Mouse (Mus musculus) hindbrain, embryonic 10.5 days (tissue): Measurements from ENCODE around the gene Ghrl. TPM values are rescaled to one million over a fixed set of nuclear protein-coding genes. Genes with fewer than 3 reads are reported as not detected.
"Not testable (repeated sequence)": the region's sequence is repeated elsewhere in the genome, so short reads cannot be mapped to it uniquely, and the experiment has no call there.

Source experiments
- DNase-seq: peaks from one replicate; pipeline ENCODE4 v3.0.0-alpha.2; 2017; ENCODE audit warnings: low spot score
- H3K27ac ChIP-seq: fragments of 300-500 bp; sonication (generic); 2 replicates; pipeline ENCODE4 v1.5.1; 2016; ENCODE audit warnings: mild to moderate bottlenecking, moderate library complexity
- H3K27me3 ChIP-seq: fragments of 300-500 bp; sonication (generic); 2 replicates; pipeline ENCODE4 v1.6.1; 2016; ENCODE audit warnings: mild to moderate bottlenecking; ENCODE audit not compliant: poor library complexity, insufficient read depth, severe bottlenecking
- H3K36me3 ChIP-seq: fragments of 300-500 bp; sonication (generic); 2 replicates; pipeline ENCODE4 v1.6.1; 2016; ENCODE audit warnings: mild to moderate bottlenecking, moderate library complexity
- H3K4me1 ChIP-seq: fragments of 300-500 bp; sonication (generic); replicated peaks from 2 replicates; pipeline ENCODE4 v1.6.1; 2016; ENCODE audit warnings: mild to moderate bottlenecking
- H3K4me3 ChIP-seq: fragments of 300-500 bp; sonication (generic); 2 replicates; pipeline ENCODE4 v1.5.1; 2016; ENCODE audit warnings: mild to moderate bottlenecking, moderate library complexity
- H3K9me3 ChIP-seq: fragments of 300-500 bp; sonication (generic); 2 replicates; pipeline ENCODE4 v1.6.1; 2016; ENCODE audit warnings: mild to moderate bottlenecking, moderate library complexity
- WGBS: fragments of 180-500 bp; shearing (Covaris S2); methylation state at CpG from one replicate; pipeline ENCODE4 v1.1.7; 2016; 5-methylcytosine and 5-hydroxymethylcytosine counted together
- polyA plus RNA-seq: library from polyadenylated mRNA; unstranded; fragments of >200 nt; fragmentation: Nextera tagmentation; extraction: Ambion mirVana; gene quantifications from 2 replicates; pipeline ENCODE4 v1.2.1, GENCODE M21; 2016

Ghrl gene
- polyA plus RNA-seq, 1 experiment from 2014 or later: 0.98 TPM

DNA sequence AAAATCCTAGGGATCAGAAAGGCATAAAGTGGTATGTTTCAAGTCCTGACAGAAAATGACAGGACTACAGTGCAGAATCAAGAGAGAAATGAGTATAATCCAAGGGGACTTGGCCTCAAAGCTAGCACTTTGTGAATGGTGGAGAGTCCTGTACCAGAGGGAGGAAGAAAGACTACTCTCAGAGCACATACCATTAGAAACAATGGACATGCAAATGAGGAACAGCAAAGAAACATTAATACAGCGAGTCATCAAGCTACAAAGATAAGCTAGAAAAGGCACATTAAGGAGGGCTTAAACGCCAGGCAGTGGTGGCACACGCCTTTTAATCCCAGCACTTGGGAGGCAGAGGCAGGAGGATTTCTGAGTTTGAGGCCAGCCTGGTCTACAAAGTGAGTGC, 11.6 kb upstream of the Ghrl start:
- H3K9me3 ChIP-seq: no peaks in the 10 kb centered on the region
- DNase-seq: no peak
- no peak overlapping the region for H3K4me3 ChIP-seq
- H3K4me1 ChIP-seq: no peaks in the 10 kb centered on the region
- H3K27ac ChIP-seq: no peak overlapping the region
- no peaks in the 10 kb centered on the region for H3K27me3 ChIP-seq
- 97% methylated on average over 3 of the region's 3 CpGs for WGBS
- peaks cover 100% of the 10 kb centered on the region for H3K36me3 ChIP-seq

DNA sequence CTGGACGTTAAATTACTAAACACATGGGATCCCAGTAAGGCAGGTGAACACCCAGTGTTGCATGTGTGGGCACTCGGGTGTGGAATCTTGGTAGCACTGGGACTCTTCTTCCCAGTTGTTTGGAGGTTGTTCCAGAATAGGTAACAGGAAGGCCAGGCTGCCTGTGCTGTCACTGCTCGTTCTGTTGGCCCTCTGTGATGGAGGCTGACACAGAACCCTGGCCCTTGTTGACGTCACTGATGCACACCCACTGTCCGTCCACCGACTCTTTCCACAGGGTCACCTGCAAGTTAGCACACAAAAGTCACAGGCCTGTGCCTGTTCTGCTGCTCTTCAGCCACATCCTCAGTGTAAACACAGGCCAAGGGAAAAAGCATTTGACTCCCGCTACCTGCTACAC, 8.5 kb upstream of the Ghrl start:
- 91% methylated on average over 7 of the region's 7 CpGs for WGBS
- no peak for DNase-seq
- peaks cover 91% of the 10 kb centered on the region for H3K36me3 ChIP-seq

DNA sequence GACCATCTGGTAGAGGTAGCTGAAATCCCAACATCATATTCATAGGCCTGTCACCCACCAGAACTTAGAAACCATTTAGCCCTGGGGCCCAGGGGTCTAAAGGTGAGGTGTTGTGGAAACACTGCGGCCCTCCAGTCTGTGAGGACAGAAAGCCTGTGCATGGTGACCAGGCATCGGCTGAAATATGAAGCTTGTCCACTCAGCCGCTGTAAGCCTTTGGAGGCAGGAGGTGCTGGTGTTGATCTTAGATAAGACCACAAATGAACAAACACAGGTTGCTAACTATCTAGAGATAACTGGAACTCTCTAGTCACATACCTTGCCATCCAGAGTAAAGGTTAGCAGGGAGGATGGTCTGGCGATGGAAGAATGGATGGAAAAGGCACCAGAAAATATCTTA, 1.4 kb upstream of the Ghrl start:
- no peaks in the 10 kb centered on the region for H3K27me3 ChIP-seq
- DNase-seq: no peak
- no peak overlapping the region for H3K27ac ChIP-seq
- H3K4me3 ChIP-seq: no peak overlapping the region
- no peaks in the 10 kb centered on the region for H3K9me3 ChIP-seq
- 91% methylated on average over 4 of the region's 4 CpGs for WGBS
- peaks cover 82% of the 10 kb centered on the region for H3K36me3 ChIP-seq
- no peaks in the 10 kb centered on the region for H3K4me1 ChIP-seq

More for the DNA sequence above, 8.5 kb upstream of the Ghrl start:
- Histone ChIP-seq H3K4me3 (no peak overlapping the region), H3K27me3 (no peaks in the 10 kb centered on the region), H3K9me3 (no peaks in the 10 kb centered on the region), H3K27ac (no peak overlapping the region), H3K4me1 (no peaks in the 10 kb centered on the region)

DNA sequence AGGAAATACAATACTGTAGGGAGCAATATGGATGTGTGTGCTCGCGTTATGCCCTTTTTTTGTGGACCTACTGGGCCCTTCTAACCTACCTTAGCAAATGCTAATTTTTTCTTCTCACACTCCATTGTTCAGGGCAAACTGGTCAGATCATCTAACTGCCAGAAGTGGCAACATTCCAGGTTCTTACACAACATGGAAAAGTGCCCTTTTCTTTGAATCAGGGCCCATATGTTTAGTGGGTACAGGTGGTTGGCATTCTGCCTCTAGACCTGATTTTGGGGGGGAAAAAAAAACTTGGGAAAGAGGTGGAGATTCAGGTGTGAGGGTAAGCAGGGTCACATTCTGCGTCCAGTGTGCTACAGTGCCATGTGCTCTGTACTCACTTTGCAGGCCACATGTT, 2.1 kb downstream of the Ghrl start:
- 91% methylated on average over 3 of the region's 3 CpGs for WGBS
- Histone ChIP-seq H3K4me1 (no peaks in the 10 kb centered on the region), H3K27me3 (no peaks in the 10 kb centered on the region), H3K36me3 (peaks cover 96% of the 10 kb centered on the region), H3K4me3 (no peak overlapping the region), H3K27ac (no peak overlapping the region), H3K9me3 (no peaks in the 10 kb centered on the region)
- DNase-seq: no peak

DNA sequence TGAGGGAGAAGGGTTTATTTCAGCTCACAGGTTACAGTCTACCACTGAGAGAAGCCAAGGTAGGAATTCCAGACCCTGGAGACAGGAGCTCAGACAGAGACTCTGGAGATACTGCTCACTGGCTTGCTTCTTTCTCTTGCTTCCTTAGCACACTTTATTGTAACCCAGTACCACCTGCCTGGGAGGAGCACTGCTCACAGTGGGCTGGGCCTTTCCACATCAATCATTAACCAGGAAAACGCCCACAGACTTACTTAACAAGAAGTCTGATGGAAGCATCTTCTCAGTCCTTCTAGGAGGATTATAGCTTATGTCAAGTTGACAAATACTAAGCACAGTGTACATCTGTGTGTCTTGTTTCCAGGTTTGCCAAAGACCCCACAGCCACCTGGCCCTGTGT, 4.9 kb downstream of the Ghrl start:
- Histone ChIP-seq H3K4me3 (no peak overlapping the region), H3K27ac (no peak overlapping the region), H3K4me1 (no peaks in the 10 kb centered on the region), H3K27me3 (no peaks in the 10 kb centered on the region), H3K9me3 (no peaks in the 10 kb centered on the region), H3K36me3 (peaks cover 99% of the 10 kb centered on the region)
- WGBS: 84% methylated on average over 1 of the region's 1 CpGs
- DNase-seq: no peak

DNA sequence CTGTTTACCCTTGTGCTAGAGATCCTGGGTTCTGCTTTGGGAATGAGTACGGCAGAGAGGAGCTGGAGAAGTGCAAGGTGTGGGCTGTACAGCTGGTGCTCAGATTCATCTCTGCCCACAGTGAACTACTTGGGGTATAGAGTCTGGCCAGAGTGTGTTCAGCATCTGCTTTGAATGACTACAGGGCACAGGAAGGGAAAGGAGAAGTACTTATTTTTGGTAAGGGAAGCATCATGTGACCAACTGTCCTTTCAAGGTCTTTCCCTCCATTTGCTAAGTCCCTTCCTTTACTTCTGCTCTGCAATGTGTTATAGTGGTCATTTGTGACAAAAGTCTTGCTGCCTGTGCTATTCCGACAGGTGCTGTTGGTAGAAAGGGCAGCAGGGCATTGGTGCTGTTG, 5.4 kb downstream of the Ghrl start:
- 93% methylated on average over 2 of the region's 2 CpGs for WGBS
- Histone ChIP-seq H3K27ac (no peak overlapping the region), H3K27me3 (no peaks in the 10 kb centered on the region), H3K4me1 (no peaks in the 10 kb centered on the region), H3K4me3 (no peak overlapping the region), H3K36me3 (peaks cover 99% of the 10 kb centered on the region), H3K9me3 (no peaks in the 10 kb centered on the region)
- DNase-seq: no peak

DNA sequence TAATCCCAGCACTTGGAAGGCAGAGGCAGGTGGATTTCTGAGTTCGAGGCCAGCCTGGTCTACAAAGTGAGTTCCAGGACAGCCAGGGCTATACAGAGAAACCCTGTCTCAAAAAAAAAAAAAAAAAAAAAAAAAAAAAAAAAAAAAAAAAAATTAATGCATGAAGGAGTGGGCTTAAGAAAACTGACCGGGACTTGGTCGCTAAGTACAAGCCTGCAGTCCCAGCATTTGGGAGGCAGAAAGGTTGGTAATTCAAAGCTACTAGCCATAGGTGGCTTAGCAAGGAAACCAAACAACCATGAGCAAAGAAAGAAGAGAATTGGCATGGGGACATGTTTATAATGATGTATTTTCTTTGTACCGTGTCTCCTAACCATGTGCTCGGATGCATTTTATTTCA, 6.3 kb downstream of the Ghrl start:
- not testable (repeated sequence) for H3K4me3 ChIP-seq, H3K9me3 ChIP-seq, DNase-seq, H3K27ac ChIP-seq, H3K27me3 ChIP-seq, H3K4me1 ChIP-seq
- peaks cover 99% of the 10 kb centered on the region for H3K36me3 ChIP-seq
- WGBS: 96% methylated on average over 5 of the region's 5 CpGs

DNA sequence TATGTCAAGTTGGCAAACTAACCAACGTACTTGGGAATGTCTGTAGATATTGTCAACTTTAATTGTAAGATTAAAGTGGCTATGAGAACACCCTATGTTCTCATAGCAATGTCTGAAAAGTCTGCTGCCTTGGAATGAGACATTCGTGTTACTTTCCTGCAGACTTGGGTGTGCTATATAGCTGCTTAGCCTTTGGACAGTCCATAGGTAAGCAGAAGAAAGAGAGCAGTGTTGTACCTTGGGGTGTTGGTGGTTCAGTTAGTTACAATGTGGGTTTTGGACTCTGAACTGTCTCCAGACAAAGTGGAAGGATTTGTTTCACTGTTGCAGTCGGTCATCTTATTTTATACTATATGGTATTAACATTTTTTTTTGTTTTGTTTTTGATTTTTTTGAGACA, 7.0 kb downstream of the Ghrl start:
- no peak overlapping the region for H3K4me3 ChIP-seq
- H3K9me3 ChIP-seq: no peaks in the 10 kb centered on the region
- no peak for DNase-seq
- WGBS: 93% methylated on average over 3 of the region's 3 CpGs
- no peaks in the 10 kb centered on the region for H3K4me1 ChIP-seq
- H3K27ac ChIP-seq: no peak overlapping the region
- H3K36me3 ChIP-seq: peaks cover 99% of the 10 kb centered on the region
- H3K27me3 ChIP-seq: no peaks in the 10 kb centered on the region

DNA sequence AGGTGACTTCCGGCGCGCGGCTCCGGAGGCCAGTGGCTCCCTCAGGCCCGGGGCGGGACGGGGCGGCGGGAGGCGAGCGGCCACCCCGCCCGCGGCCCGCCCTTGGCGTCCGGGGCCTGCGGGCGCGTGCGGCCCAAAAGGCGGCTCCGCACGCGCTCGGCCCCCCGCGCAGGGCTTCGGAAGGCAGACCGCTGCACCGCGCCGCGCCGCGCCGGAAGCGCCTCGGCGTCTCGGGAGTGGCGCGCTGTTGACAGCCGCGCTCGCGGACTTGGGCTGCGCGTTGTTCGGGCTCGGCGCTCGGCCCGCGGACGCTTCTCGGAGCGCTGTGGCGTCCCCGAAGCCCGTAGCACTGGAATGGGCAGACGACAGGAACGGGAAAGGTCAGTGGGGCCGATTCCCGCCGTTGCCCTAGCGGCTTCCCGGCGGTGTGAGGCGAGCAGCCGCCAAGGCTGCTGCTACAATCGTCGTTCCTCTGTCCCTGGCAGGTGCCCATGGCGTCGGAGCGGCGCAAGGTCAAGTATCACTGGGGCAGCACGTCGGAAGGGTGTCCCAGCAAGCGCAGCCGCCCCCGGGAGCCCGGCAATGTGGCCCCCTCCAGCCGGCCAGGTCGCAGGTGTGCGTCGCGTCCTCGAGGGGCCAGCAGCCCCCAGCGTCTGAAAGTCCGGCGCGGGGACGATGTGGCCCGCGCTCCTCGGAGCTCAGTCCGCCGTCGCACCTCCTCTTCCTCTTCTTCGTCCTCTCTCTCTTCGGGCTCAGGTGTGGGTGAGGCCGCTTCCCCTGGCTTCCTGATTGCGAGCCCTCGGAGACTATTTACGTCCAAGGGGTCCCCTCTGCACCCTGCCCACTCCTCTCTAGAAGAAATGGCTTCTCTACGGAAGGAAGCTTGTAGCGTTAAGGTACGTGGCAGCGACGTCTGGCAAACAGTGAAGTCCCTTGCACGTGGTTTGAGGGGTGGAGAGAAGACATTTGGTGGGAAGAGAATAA, 22.2 kb downstream of the Ghrl start:
- Histone ChIP-seq H3K36me3 (peaks cover 31% of the 10 kb centered on the region), H3K27ac (peak overlapping the region; percentile 92), H3K9me3 (no peaks in the 10 kb centered on the region), H3K4me3 (peak overlapping the region; percentile 95), H3K4me1 (peaks cover 32% of the 10 kb centered on the region), H3K27me3 (no peaks in the 10 kb centered on the region)
- peak; percentile 26 for DNase-seq
- WGBS: under 1% methylated on average over 113 of the region's 113 CpGs

DNA sequence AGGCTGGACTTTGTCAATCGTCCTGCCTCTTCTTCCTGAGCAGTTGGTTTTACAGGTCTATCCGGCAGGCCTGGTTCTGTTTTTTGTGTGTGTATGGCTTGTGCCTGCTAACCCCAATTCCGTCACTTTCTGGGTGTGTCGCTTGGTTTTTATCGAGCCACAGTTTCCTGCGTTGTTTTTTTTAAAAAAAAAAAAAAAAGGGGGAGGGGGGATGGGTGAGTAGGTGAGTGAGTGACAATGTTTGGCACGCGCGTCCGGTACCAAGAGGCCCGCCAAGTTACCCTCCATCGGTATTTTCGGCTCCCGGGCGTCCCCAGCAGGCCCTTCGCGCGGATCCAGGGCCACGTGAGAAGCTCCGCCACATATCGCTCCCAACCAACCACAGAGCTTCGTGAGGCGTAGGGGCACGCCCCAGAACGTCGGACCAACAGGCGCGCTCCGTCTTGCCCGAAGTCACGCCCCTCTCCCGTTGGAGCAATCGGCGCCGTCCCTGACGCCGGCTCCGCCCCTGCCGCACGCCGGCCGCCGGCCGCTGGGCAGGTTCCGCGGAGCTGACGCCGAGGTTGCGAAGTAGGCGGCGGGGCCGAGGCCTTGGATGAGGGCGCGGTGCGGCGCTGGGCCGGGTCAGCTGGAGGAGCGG, 23.0 kb downstream of the Ghrl start, which contains the start of gene Tatdn2:
TSS of gene Tatdn2 (plus strand) at position 469 of the 640 bp plus-strand sequence.
- Histone ChIP-seq H3K4me1 (peaks cover 32% of the 10 kb centered on the region), H3K27ac (peak within 1 kb of the TSS; percentile 92), H3K4me3 (peak within 1 kb of the TSS; percentile 95), H3K9me3 (no peaks in the 10 kb centered on the region), H3K36me3 (peaks cover 23% of the 10 kb centered on the region), H3K27me3 (no peaks in the 10 kb centered on the region)
- under 1% methylated on average over 58 of the region's 58 CpGs for WGBS
- peak; percentile 96 for DNase-seq

DNA sequence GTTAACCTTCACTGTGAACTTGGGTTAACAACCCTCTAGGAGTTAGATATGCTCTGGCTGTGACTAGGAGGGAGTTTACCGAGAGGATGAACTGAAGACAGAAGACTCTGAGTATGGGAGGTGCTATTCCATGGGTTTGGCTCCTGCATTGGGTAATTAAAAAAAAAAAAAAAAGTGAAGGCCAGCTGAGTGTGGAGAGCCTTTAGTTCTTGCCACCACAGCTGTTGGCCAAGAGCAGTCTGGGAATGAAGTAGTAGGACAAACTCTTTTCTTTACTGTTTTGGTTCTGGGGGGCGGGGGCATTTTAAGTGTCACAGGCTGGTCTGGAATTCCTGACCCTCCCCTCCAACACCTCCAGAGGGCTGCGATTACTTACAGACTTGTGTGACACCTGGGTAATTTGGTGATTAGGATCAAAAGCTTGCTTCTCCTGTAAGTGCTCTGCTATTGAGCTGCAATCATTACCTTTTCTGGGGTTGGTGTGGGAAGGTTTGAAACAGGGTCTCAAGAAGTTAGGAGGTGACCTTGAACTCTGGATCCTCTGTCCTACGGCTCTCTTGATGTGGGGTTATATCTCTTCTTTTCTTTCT, 23.8 kb downstream of the Ghrl start:
- H3K36me3 ChIP-seq: peaks cover 14% of the 10 kb centered on the region
- H3K4me3 ChIP-seq: peak overlapping the region; percentile 95
- no peak for DNase-seq
- peaks cover 34% of the 10 kb centered on the region for H3K4me1 ChIP-seq
- H3K9me3 ChIP-seq: no peaks in the 10 kb centered on the region
- H3K27me3 ChIP-seq: no peaks in the 10 kb centered on the region
- 82% methylated on average over 4 of the region's 4 CpGs for WGBS
- H3K27ac ChIP-seq: peak overlapping the region; percentile 92

DNA sequence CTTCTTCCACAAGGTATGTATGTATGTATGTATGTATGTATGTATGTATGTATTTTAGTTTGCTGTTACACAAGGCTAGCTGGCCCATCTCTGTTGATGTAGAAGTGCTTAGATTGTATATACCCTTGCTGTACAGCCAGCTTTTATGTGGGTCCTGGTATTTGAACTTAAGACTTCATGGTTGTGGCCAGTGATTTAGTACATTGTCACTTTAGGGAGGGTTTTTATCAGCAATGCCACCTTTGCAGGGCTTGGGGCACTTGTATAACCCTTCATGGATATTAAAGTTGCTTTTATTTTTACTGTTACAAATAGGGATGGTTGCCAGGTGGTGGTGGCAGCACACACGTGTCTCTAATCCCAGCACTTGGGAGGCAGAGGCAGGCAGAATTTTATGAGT, 24.5 kb downstream of the Ghrl start:
- WGBS: 77% methylated on average over 1 of the region's 1 CpGs
- Histone ChIP-seq H3K9me3 (no peaks in the 10 kb centered on the region), H3K27me3 (no peaks in the 10 kb centered on the region), H3K36me3 (peaks cover 8% of the 10 kb centered on the region), H3K4me1 (peaks cover 38% of the 10 kb centered on the region), H3K4me3 (no peak overlapping the region), H3K27ac (no peak overlapping the region)
- DNase-seq: no peak

DNA sequence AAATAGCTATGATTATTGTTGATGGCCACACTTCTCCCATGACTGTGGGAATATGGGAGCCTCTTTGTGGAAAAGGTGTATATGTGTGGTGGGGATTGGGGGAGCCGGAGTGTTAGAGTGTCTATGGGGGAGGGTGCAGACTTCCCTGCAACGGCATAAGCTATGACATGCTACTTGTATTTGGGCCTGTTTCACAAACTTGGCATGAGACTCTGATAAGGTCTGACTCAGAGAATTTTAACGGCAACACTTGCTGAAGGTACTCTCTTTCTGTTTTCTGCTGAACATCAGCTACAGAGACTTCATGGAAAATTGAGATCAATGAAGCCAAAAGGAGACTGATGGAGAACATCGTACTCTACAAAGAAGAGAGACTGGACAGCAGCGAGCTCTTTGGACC, 26.3 kb downstream of the Ghrl start:
- WGBS: 90% methylated on average over 5 of the region's 5 CpGs
- Histone ChIP-seq H3K36me3 (no peaks in the 10 kb centered on the region), H3K27me3 (no peaks in the 10 kb centered on the region)

More for the DNA sequence above, 26.3 kb downstream of the Ghrl start:
- Histone ChIP-seq H3K4me1 (peaks cover 35% of the 10 kb centered on the region), H3K4me3 (no peak overlapping the region), H3K9me3 (no peaks in the 10 kb centered on the region), H3K27ac (no peak overlapping the region)
- DNase-seq: no peak
